Mouse (Mus musculus) kidney, embryonic 14.5 days (tissue): Measurements from ENCODE around the gene Wdr75. TPM values are rescaled to one million over a fixed set of nuclear protein-coding genes. Genes with fewer than 3 reads are reported as not detected.

Experiments used
- ATAC-seq: fragments of 200-750 bp; cut with Nextera tagmentation; 2 replicates; pipeline ENCODE4 v1.8.0; 2017; ENCODE audit warnings: moderate number of reproducible peaks, mild to moderate bottlenecking, moderate TSS enrichment, moderate library complexity; ENCODE audit not compliant: low FRiP score, low TSS enrichment
- H3K27ac ChIP-seq: fragments of 300-500 bp; sonication (generic); 2 replicates; pipeline ENCODE4 v1.5.1; 2014; ENCODE audit warnings: low read depth, mild to moderate bottlenecking, low read length, moderate library complexity, mixed read lengths
- H3K27me3 ChIP-seq: fragments of 300-500 bp; sonication (generic); 2 replicates; pipeline ENCODE4 v1.6.1; 2014; ENCODE audit warnings: mild to moderate bottlenecking, low read length; ENCODE audit not compliant: control insufficient read depth, insufficient read depth
- H3K36me3 ChIP-seq: fragments of 300-500 bp; sonication (generic); 2 replicates; pipeline ENCODE4 v1.6.1; 2014; ENCODE audit warnings: low read length, mixed read lengths; ENCODE audit not compliant: control insufficient read depth, insufficient read depth
- H3K4me1 ChIP-seq: fragments of 300-500 bp; sonication (generic); 2 replicates; pipeline ENCODE4 v1.6.1; 2014; ENCODE audit warnings: low read length, mixed read lengths; ENCODE audit not compliant: control insufficient read depth, insufficient read depth
- H3K4me2 ChIP-seq: fragments of 300-500 bp; sonication (generic); replicated peaks from 2 replicates; pipeline ENCODE4 v1.6.1; 2014; ENCODE audit warnings: low read depth, mild to moderate bottlenecking, low read length
- H3K4me3 ChIP-seq: fragments of 300-500 bp; sonication (generic); 2 replicates; pipeline ENCODE4 v1.5.1; 2014; ENCODE audit warnings: mild to moderate bottlenecking, low read length
- H3K9ac ChIP-seq: fragments of 300-500 bp; sonication (generic); 2 replicates; pipeline ENCODE4 v1.6.1; 2014; ENCODE audit warnings: low read depth, mild to moderate bottlenecking, low read length, moderate library complexity
- H3K9me3 ChIP-seq: fragments of 300-500 bp; sonication (generic); 2 replicates; pipeline ENCODE4 v1.6.1; 2016; ENCODE audit warnings: low read length; ENCODE audit not compliant: control insufficient read depth
- WGBS: fragments of 180-500 bp; shearing (Covaris S2); extraction: QIAGEN DNeasy Blood & Tissue Kit; methylation state at CpG from one replicate; pipeline ENCODE4 v1.1.7; 2014; 5-methylcytosine and 5-hydroxymethylcytosine counted together
- polyA plus RNA-seq: library from polyadenylated mRNA; unstranded; fragments of >200 nt; fragmentation: Nextera tagmentation; extraction: Ambion mirVana; gene quantifications from 2 replicates; pipeline ENCODE4 v1.2.1, GENCODE M21; 2014

Gene Wdr75
- polyA plus RNA-seq = 73.0 and 90.1 TPM in 2 replicates

GRCm38 (mm10) chr1:45794969-45795908, at the start of gene Wdr75:
Gene Wdr75, plus strand, starts transcription at chr1:45795166.
- peak within 1 kb of the TSS; percentile 75 for H3K4me2 ChIP-seq

GRCm38 (mm10) chr1:45755902-45756301, 39.1 kb upstream of the Wdr75 start:
- Histone ChIP-seq H3K9ac (no peak overlapping the region), H3K4me3 (no peak overlapping the region), H3K4me1 (no peaks in the 10 kb centered on the region), H3K36me3 (no peaks in the 10 kb centered on the region), H3K9me3 (no peaks in the 10 kb centered on the region), H3K4me2 (no peak overlapping the region), H3K27ac (no peak overlapping the region), H3K27me3 (no peaks in the 10 kb centered on the region)
- no peak for ATAC-seq

More at GRCm38 (mm10) chr1:45794969-45795908, at the start of gene Wdr75:
- Histone ChIP-seq H3K27me3 (no peaks in the 10 kb centered on the region), H3K36me3 (peaks cover 11% of the 10 kb centered on the region; the same call in 1 of the 2 replicates), H3K9me3 (no peaks in the 10 kb centered on the region), H3K4me3 (peak within 1 kb of the TSS; percentile 86), H3K9ac (peak within 1 kb of the TSS; percentile 91), H3K4me1 (peaks cover 6% of the 10 kb centered on the region; the same call in 1 of the 2 replicates), H3K27ac (peak within 1 kb of the TSS; percentile 92)
- ATAC-seq = peak; percentile 99
- whole genome bisulfite sequencing = under 1% methylated on average over 66 of the region's 70 CpGs

- Histone ChIP-seq H3K36me3 (no peaks in the 10 kb centered on the region), H3K9me3 (no peaks in the 10 kb centered on the region), H3K9ac (no peak overlapping the region), H3K27ac (no peak overlapping the region), H3K27me3 (no peaks in the 10 kb centered on the region), H3K4me2 (no peak overlapping the region), H3K4me1 (no peaks in the 10 kb centered on the region), H3K4me3 (no peak overlapping the region)
- ATAC-seq = no peak
These were observed 38.3 kb upstream of the Wdr75 start for GRCm38 (mm10) chr1:45756707-45757106.

DNA sequence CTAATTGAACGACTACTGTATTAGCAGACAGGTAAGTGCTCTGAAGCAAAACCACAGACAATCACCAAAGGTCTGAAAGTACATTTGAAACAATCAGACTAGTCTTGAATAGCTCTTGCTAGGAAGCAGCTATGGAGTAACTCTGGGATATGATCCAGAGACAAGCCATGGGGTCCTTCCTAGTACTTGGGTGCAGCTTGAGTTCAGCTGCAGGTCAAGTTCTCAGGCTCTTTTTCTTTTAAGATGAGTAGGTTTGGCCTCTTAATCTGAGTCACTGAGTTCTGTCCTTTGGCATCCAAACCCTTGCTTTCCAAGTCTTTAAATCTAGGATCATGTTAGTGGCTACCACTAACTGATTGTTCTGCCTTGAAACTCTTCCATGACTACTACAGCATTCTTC, 37.0 kb upstream of the Wdr75 start:
- Histone ChIP-seq H3K27ac (no peak overlapping the region), H3K9ac (no peak overlapping the region), H3K27me3 (no peaks in the 10 kb centered on the region), H3K36me3 (no peaks in the 10 kb centered on the region), H3K4me3 (no peak overlapping the region), H3K4me2 (no peak overlapping the region), H3K9me3 (no peaks in the 10 kb centered on the region), H3K4me1 (0 out of 2 replicates have a peak, but pooled peaks cover 3% of the 10 kb centered on the region)
- 64% methylated on average over 1 of the region's 1 CpGs for WGBS
- no peak for ATAC-seq

- peak; percentile 72; the same call in 1 of the 2 replicates for ATAC-seq
- no peaks in the 10 kb centered on the region for H3K27me3 ChIP-seq
- H3K9ac ChIP-seq = no peak overlapping the region
- 0 out of 2 replicates have a peak, but pooled peaks cover 3% of the 10 kb centered on the region for H3K4me1 ChIP-seq
- no peak overlapping the region for H3K4me2 ChIP-seq
- peak overlapping the region; percentile 76 for H3K27ac ChIP-seq
- WGBS = 29% methylated on average over 4 of the region's 4 CpGs
- no peaks in the 10 kb centered on the region for H3K9me3 ChIP-seq
- no peak overlapping the region for H3K4me3 ChIP-seq
- H3K36me3 ChIP-seq = no peaks in the 10 kb centered on the region
These were observed 34.1 kb upstream of the Wdr75 start for GRCm38 (mm10) chr1:45760667-45761467.

DNA sequence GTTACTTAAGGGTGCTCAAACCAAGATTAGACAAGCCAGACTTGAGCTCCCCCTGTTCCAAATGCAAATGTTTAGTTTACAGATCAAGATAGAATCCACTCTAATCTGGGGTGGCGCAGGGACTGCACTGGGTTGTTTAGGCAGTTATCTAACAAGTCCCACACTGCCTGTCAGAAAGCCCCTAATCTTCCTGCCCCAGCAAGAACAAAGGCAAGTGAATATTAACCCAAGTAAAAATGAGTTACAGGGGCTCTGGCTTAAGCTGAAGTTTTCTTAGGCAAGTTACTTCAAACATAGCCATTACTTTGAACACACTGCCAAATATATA, 33.5 kb upstream of the Wdr75 start:
- Histone ChIP-seq H3K4me2 (no peak overlapping the region), H3K9me3 (no peaks in the 10 kb centered on the region), H3K4me3 (no peak overlapping the region), H3K27ac (peak overlapping the region; percentile 76), H3K36me3 (no peaks in the 10 kb centered on the region), H3K9ac (no peak overlapping the region), H3K4me1 (0 out of 2 replicates have a peak, but pooled peaks cover 3% of the 10 kb centered on the region), H3K27me3 (no peaks in the 10 kb centered on the region)
- 51% methylated on average over 1 of the region's 1 CpGs for WGBS
- no peak for ATAC-seq

- Histone ChIP-seq H3K4me1 (0 out of 2 replicates have a peak, but pooled peaks cover 3% of the 10 kb centered on the region), H3K9ac (no peak overlapping the region), H3K9me3 (no peaks in the 10 kb centered on the region), H3K4me3 (no peak overlapping the region), H3K27me3 (no peaks in the 10 kb centered on the region), H3K36me3 (no peaks in the 10 kb centered on the region), H3K27ac (peak overlapping the region; percentile 31; the same call in 1 of the 2 replicates), H3K4me2 (no peak overlapping the region)
- ATAC-seq = no peak
- WGBS = 52% methylated on average over 4 of the region's 4 CpGs
These were observed 29.3 kb upstream of the Wdr75 start for GRCm38 (mm10) chr1:45765678-45766077.

DNA sequence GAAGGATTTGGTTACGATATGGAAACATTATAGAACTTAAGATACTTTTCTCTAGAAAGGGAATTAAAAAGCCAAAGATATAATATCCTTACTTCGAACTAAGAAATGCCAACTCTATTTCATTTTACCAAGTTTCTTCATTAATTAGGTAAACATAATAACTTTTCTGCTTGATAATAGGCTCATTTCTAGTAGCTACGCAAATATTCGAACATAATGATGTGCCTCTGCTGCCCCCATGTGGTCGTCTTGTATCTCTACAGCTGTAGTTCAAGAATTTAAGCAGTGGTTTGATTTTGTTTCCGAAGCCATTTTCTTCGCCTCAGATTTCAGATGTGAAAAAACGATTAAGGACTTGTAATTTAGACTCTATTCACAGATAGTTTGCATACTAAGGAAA, 28.8 kb upstream of the Wdr75 start:
- ATAC-seq = 0 out of 2 replicates have a peak, but pooled peaks have one; percentile 60
- H3K4me3 ChIP-seq = no peak overlapping the region
- H3K27me3 ChIP-seq = no peaks in the 10 kb centered on the region
- H3K9ac ChIP-seq = no peak overlapping the region
- peak overlapping the region; percentile 31; the same call in 1 of the 2 replicates for H3K27ac ChIP-seq
- 24% methylated on average over 8 of the region's 8 CpGs for WGBS
- H3K4me1 ChIP-seq = 0 out of 2 replicates have a peak, but pooled peaks cover 3% of the 10 kb centered on the region
- H3K36me3 ChIP-seq = no peaks in the 10 kb centered on the region
- H3K4me2 ChIP-seq = no peak overlapping the region
- H3K9me3 ChIP-seq = no peaks in the 10 kb centered on the region
